Mouse (Mus musculus): Measurements from ENCODE around the gene Yipf6. TPM values are rescaled to one million over a fixed set of nuclear protein-coding genes. Genes with fewer than 3 reads are reported as not detected.
A peak's percentile ranks its signal among the peaks of the same experiment; 100 is the strongest.
"Not testable (repeated sequence)": the region's sequence is repeated elsewhere in the genome, so short reads cannot be mapped to it uniquely, and the experiment has no call there.

Gene Yipf6
- total RNA-seq (2021) = 10 to 100 TPM; 15.0 to 18.4 TPM
- long read RNA-seq, experiment 1, full-length matches to known transcripts = 14 of 16 reads
- long read RNA-seq, experiment 1, partial matches to known transcripts = 0 of 16 reads
- long read RNA-seq, experiment 1, other reads (novel, unspliced or antisense) = 2 of 16 reads
- long read RNA-seq, experiment 2, full-length matches to known transcripts = 13 of 13 reads
- long read RNA-seq, experiment 2, partial matches to known transcripts = 0 of 13 reads
- long read RNA-seq, experiment 2, other reads (novel, unspliced or antisense) = 0 of 13 reads

DNA sequence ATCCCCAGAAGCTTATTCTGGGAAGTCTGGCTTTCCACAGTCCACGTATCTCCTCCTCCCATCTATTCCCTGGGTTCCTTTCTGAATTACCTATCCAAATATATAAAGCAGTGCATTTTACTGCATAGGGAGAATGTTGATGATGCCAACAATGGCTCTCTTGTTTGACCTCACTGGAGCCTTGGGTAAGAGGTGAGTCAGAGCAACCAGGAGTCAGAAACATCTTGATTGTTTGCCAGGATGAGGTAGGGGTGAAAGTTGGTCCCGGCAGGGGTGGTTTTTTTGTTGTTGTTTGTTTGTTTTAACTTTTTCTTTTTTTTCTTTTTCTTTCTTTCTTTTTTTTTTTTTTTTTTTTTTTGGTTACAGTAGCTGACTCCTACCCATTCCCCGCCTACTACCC lies at the start of gene Yipf6:
TSS of gene Yipf6 (plus strand) at position 216 of the 400 bp plus-strand sequence.
- DNase-seq = no peak

DNA sequence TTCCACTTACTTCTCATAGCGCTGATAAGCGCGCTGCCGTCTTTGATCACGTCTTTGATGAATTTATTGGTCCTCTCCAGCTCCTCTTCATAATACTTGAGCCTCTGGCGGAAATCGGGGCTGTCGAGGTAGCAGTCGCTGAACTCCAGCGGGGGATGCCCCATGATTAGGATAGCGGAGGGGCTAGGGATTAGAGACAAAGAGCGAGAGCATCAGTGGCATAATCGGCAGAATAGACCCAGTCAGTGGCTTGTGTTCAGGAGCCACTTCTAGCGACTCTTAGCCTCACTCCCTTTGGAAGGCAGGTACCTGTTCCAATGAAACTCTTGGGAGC lies 46.1 kb upstream of the Yipf6 start:
- DNase-seq = peak; percentile 3

DNA sequence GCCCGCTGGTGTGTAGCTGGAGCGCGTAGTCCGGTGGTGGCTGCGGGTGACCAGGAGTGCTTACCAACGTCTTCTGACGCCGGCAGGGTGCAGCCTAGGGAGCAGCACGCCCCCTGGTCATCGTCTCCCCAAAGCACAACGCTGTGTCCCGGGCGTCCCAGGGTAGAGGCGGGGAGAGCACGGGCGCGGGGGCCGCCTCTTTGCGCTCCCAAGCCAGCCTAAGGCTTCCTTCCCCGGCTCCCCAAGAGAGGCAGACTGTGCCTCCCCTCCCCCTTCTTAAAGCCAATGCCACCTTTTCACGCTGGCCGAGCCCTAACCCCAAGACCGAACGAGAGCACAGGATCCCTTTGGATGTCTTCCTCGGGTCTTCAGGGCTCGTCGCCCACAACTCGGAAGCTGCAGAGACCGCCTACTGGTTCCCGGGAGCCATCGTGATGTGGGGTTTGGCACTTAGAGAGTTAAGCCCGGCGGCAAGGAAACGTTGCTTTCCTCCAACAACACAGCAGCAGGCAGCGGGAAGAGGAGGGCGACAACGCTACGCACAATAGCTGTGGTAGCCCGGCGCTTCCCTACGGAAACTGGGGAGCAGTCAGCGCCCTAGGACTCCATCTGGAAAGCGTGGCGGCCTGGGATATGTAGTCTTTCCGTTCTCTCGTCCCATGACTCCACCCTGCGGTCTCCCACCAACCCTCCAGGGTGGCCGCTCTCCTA lies 45.6 kb upstream of the Yipf6 start, which contains the start of gene Ophn1:
TSS of gene Ophn1 (minus strand) at position 620 of the 711 bp plus-strand sequence.
- peak; percentile 61 for DNase-seq

DNA sequence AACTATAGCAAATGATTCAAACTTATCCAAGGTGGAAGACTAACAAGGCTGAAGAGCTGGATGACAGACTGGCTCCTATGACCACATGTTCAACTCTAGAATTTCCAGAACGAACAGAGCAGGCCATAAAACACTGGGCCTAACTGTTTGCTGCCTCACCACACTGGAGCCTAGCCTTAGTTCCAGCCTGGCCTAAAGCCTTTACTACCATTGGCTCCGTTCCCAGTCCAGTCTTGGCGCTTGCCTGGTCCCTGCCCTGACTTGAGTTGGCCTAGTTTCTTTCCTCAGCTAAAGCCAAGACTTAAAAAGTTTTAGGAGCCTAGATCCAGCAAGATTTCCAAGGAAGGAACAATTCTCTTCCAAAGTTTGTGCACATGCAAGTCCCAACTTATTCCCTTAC lies 37.8 kb upstream of the Yipf6 start:
- DNase-seq = peak; percentile 57

DNA sequence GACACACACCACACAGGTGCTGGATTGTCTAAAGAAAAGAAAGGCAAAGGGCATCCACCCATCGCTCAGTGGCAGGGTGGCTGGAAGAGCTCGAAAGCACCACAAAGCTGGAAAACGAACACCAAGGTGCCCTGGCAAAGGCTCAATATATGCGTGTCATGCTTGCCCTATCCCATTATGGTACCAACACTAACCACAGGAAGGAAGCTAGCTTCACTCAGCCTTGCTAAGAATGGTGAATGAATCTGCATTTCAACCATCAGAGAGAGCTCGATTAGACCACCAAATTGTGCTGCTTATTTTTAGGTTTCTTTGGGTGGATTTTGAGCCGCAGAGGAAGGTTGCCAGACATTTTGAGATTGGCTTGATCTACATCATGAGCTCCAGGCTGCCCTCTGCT lies 31.9 kb upstream of the Yipf6 start:
- DNase-seq = no peak

DNA sequence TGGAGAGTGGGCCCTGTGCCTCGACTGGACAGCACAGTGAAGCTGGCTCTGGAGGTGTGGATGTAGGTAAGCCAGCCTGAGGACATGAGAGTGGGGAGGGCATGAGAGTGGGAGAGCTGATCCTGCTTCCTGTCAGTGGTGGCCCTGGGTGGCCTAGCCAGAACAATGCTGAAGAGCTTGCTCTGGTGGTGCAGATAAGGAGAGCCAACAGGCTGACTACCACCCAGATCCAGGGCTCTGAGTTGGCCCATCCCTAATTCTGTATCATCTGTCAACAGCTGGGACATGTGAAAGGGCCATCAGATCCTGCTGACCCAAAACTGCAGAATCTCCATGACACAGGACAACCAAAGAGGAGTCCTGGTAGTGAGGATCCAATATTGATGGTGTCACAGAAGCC lies 27.2 kb upstream of the Yipf6 start:
- no peak for DNase-seq

DNA sequence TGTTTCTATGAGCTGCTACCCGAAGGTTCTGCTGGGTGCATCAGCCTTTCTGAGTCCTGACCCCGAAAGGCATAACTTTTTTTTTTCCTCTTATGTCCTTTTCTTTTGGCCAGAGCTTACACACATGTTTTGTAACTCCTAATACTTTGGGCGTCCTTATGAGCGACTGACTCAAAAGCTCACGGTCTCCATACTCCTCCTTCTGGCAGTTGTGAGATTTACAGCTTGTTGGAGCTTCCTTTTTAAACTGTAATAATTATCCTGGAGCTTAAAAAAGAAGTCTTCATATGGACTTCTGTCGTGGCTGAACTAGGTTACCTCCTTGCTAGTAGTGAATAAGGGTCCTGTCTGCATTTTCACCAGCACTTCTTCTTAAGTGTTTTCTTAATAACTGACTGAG lies 16.7 kb upstream of the Yipf6 start:
- DNase-seq = no peak

DNA sequence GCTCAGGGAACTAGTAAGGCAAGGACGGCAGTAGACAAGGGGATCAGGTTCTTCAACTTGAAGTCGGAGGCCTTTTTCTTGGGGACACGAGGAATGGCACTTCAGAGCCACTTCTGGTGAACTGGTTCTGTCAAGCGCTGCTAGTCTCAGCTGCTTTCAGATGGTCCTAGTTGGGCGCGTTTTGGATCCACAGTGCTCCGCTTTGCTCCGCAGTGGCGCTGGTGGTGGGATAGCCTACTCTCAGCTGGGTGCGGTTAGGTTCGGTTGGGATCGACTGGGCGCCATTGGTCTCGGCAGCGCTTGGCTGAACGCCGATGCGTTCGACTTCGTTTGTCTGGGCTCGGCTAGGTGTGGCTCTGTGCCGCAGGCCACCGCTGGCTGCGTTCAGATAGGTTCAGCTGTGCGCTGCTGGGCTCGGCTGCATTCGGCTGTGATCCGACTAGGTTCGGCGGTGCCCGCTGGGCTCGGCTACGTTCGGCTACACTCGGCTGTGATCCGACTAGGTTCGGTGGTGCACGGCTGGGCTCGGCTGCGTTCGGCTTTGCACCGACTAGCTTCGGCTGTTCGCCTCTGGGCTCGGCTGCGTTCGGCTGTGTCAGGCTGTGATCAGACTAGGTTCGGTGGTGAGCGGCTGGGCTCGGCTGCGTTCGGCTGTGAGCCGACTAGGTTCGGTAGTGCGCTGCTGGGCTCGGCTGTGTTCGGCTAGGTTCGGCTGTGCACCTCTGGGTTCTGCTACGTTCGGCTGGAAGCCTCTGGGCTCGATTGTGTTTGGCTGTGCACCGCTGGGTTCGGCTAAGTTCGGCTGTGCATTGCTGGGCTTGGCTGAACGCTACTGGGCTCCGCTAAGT lies 815 bp downstream of the Yipf6 start:
- peak; percentile 94 for DNase-seq

DNA sequence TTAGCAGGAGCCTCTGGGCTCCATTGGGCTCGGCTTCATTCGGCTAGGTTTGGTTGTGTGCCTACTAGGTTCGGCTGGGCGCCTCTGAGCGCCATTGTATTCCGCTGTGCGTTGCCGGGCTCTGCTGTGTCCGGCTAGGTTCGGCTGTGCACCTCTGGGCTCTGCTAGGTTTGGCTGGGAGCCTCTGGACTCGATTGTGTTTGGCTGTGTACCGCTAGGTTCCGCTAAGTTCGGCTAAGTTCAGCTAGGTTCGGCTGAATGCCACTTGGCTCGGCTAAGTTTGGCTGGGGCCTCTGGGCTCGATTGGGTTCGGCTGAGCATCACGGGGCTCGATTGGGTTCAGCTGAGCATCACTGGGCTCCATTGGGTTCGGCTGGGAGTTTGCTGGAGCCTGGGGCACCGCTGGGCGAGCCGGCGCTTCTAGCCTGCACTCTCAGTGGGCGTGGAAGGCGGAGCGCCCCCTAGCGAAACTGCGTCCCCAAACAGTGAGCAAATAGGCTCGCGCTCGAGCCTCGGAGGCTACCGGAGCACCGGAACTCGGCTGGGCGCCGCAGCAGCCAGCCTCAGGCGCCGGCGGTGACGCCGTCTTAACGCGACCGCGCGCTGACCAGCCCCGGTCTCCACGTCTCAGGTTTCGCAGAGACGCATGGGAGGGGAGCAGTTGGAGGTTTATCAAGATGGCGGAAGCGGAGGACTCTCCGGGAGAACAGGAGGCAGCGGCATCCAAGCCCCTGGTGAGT lies 1.6 kb downstream of the Yipf6 start:
- peak; percentile 92 for DNase-seq

DNA sequence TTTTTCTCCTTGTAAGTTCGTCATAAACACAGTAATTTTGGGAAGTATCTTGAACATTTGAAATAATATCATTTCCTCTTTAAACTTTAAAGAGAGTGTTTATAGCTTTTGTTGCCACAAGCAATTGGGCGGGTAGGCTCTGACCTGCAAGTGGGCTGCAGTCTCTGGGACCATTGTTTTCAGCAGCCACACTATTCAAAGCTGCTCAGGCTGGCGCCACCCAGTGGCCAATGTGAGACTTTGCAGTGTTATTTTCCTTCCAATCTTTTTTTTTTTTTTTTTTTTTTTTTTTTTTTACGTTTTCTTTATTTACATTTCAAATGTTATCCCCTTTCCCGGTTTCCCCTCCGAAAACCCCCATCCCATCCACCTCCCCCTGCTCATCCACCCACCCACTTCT lies 17.8 kb downstream of the Yipf6 start:
- peak; percentile 10 for DNase-seq

DNA sequence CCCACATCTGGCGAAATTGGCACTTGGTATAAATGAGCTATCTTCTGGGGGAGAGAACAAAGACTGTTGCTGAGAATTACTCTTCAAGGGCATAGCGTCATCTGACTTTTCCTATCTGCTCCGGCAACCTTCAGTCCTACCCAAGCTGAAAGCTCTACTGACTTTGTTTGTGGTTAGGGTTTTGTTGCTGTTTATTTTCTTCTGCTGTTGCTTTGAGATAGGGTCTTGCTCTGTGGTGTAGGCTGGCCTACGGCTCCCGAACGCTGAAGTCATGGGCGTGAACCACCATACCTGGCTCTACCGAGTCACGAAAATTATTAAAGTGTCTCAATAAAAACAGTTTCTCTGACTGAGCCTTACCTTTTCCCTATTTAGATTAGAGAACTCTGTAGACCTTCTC lies 22.2 kb downstream of the Yipf6 start:
- no peak for DNase-seq

DNA sequence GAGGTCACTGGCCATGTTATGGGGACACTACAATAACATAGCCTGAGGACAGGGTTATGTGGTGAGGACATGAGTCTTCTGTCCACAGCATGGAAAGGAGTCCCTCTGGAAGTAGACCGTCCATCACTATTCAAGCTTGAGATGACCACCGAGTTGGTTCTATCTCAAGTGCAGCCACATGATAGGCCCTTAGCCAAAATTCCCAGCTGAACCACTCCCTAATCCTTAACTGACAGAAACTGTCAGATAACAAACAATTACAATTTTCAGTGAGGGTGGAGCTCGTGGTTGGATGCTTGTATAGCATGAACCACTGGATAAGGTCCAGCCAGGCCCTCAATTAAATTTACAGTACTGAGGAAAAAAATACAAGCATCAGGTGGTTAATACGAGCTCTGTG lies 22.9 kb downstream of the Yipf6 start:
- no peak for DNase-seq

DNA sequence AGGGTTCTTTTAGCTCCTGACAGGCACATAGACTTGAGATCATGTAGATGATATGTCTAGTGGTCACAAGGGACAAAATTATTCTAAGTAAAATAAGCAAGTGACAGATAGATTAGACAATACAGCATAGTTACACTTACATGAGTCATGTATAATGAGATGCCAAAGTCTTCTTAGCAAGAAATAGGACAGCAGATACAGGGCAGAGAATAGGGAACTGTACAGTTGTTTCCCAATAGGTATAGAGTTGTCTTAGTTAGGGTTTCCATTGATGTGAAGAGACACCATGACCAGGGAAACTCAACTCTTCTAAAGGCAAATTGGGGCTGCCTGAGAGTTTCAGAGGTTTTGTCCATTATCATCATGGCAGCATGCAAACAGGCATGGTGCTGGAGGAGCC lies 27.6 kb downstream of the Yipf6 start:
- no peak for DNase-seq

DNA sequence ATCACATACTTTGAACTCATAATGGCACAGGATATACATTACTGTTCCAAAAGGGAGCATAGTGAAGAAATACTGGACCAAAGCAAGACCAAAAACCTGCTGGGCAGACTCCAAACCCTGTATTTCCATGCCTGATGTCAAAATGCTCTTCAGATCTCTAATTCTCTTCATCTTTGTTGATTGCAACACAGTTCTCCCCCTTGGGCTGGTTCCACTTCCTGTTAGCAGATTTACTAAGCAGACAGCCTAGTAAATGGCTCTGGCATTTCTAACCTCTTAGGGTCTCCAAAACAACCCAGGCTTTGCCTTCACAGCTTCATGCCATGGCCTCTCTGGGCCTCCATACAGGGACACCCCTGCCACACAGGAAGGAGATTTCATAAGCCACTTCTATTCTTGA lies 28.4 kb downstream of the Yipf6 start:
- DNase-seq = no peak

DNA sequence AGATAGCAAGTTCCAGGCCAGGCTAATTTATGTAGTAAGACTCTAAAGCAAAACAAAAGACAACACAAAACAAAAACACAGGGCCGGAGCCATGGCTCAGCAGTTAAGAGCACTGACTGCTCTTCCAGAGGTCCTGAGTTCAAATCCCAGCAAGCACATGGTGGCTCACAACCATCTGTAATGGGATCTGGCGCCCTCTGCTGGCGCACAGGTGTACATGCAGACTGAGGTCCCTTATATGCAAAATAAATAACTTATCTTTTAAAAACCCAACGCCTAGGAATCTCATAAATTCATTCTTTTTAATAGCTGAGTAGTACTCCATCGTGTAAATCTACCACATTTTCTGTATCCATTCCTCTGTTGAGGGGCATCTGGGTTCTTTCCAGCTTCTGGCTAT lies 50.5 kb downstream of the Yipf6 start:
- DNase-seq = not testable (repeated sequence)

DNA sequence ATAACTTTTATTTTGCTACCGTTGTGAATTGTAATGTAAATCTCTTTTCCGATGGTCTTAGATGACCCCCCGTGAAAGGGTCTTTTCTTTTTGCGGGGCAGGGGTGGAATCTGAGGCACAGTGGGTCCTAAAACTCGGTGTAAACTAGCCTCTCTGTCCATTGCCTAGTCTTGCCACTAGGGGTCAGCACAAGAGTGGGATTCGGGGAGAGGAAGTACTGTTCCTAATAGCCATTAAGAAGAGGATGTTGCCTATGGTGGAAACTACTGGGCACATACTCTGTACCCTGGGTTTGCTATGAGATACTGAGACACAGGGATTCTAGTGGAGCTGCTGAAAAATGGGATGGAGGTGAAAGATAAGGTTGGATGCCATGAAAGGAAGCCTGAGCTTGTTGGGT lies 53.5 kb downstream of the Yipf6 start:
- DNase-seq = peak; percentile 53

Other genes starting within 250 kb of the Yipf6 start
- 1 to 10 TPM; 7.1 to 8.7 TPM for gene Ophn1, start 45.3 kb upstream of the Yipf6 start, total RNA-seq (2021)
- 10 to 100 TPM; 38.0 to 42.7 TPM for gene Stard8, start 66.9 kb downstream of the Yipf6 start, total RNA-seq (2021)
- gene Efnb1, start 199.8 kb downstream of the Yipf6 start, total RNA-seq (2021) = 10 to 100 TPM; 11.3 to 17.0 TPM